Mouse (Mus musculus) bone marrow macrophage, adult 2 months (primary cell): Measurements from ENCODE around the gene Crtac1. TPM values are rescaled to one million over a fixed set of nuclear protein-coding genes. Genes with fewer than 3 reads are reported as not detected.
A peak's percentile ranks its signal among the peaks of the same experiment; 100 is the strongest.

ENCODE experiments used
- H3K27ac ChIP-seq: 2 replicates; pipeline ENCODE4 v1.5.1; 2012; ENCODE audit warnings: low read depth, low read length; ENCODE audit not compliant: insufficient read depth
- H3K4me1 ChIP-seq: 2 replicates; pipeline ENCODE4 v1.6.1; 2012; ENCODE audit warnings: low read length; ENCODE audit not compliant: control insufficient read depth, insufficient read depth
- H3K4me3 ChIP-seq: 2 replicates; pipeline ENCODE4 v1.5.1; 2012; ENCODE audit warnings: mild to moderate bottlenecking, low read length, moderate library complexity; ENCODE audit not compliant: insufficient read depth
- CTCF ChIP-seq: IDR thresholded peaks from 2 replicates; pipeline ENCODE4 v1.5.1; 2012; ENCODE audit warnings: low read depth, mild to moderate bottlenecking, low read length, moderate library complexity
- POLR2A ChIP-seq: IDR thresholded peaks from 2 replicates; pipeline ENCODE4 v1.6.1; 2012; ENCODE audit warnings: mild to moderate bottlenecking, low read depth, low read length, borderline replicate concordance
- polyA plus RNA-seq: library from polyadenylated mRNA; stranded (reverse); fragments of >200 nt; gene quantifications from 2 replicates; pipeline ENCODE4 v1.2.4, GENCODE M21; 2012; ENCODE audit not compliant: missing spikeins, insufficient read depth, insufficient read length

Crtac1 gene
- polyA plus RNA-seq, 1 experiment: not detected

DNA sequence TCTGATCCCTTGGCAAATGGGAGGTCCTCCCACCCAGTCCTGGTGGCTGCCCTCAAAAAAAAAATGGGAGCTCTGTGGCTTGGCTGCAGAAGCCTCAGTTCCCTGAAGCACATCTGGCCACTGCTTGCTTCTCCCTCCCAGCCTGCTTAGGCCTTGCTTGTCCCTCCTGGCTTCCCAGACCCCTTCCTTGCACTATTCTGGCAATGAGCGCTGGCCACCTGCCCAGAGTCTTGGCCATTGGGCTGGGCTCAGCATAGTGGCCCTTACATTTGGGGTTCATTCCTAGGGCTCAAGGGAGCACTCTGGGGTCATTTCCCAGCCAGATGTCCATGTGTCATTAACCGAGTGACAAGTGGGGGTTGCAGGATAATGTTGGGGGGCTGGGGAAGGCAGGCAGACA, 115.1 kb downstream of the Crtac1 start:
- Histone ChIP-seq H3K27ac (no peak overlapping the region), H3K4me3 (no peak overlapping the region), H3K4me1 (no peaks in the 10 kb centered on the region)
- TF ChIP-seq CTCF: no peak
- no peak for TF ChIP-seq POLR2A

DNA sequence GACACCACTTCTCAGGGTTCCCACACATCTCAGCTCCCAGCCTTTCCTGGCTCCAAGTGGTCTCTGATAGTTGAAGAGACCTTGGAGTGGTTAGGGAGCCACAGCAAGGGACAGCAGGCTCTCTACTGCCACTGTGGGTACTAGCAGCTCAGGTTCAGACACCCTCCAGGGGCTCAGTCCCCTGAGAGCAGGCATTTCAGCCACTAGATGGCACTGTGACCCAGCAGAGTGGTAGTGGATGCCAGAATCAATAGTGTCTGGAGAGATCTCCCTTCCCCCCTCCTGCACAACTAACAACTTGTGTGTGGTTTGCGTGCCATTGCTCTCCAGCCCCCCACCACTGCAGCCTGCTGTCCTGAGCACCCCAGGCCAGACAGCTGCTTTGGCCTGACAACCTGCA, 115.7 kb downstream of the Crtac1 start:
- TF ChIP-seq CTCF: peak; percentile 77
- no peak for TF ChIP-seq POLR2A

DNA sequence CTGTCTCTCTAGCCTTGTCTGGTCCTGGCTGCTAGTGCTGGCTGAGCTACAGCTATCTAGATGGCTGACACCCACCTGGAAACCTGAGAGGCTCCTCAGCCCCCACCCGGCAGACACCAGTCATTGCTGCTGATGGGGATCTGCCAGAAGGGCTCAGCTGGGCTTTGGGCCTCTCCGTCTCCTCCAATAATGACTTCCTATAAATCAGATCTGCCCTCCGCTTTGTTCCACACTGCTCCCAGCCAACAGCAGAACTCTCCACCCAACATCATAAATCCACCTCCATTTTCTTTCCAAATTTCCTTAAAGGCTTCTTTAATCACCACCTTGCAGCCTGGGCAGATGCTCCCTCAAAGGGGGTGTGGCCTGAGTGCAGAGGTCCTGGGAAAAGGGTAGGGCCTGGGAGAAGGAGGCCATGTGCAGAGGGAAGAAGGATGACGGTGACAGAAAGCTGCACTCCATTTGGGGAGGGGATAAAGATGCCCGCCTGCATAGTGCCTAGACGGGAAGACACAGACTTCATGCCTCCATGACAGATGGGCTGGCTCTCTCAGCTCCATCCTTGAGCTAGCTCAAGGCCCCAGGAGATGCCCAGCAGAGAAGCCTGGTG, 116.4 kb downstream of the Crtac1 start:
- no peak overlapping the region for H3K27ac ChIP-seq
- no peaks in the 10 kb centered on the region for H3K4me1 ChIP-seq
- no peak for TF ChIP-seq POLR2A
- TF ChIP-seq CTCF: no peak
- no peak overlapping the region for H3K4me3 ChIP-seq

More for the DNA sequence above, 115.7 kb downstream of the Crtac1 start:
- no peaks in the 10 kb centered on the region for H3K4me1 ChIP-seq
- no peak overlapping the region for H3K27ac ChIP-seq
- no peak overlapping the region for H3K4me3 ChIP-seq

DNA sequence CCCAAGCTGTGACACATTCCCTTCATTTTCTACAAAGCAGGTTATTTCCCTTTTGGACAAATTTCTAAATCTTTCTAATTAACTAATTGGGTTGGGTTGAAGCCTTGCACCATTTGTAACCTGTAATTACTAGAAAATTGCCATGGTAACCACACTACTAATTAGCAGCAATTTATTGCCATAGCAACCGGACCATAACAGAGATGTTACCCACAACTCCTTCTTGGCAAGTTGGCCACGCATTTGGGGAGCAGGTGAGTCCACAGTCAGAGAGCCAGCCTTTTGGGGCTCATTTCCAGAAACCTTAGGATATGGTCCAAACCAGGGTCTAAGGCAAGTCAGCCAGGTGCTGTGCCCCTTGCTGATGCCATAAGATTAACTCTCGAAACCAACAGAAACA, 119.4 kb downstream of the Crtac1 start:
- TF ChIP-seq POLR2A (no peak), CTCF (no peak)
- no peak overlapping the region for H3K4me3 ChIP-seq
- no peak overlapping the region for H3K27ac ChIP-seq
- H3K4me1 ChIP-seq: no peaks in the 10 kb centered on the region

DNA sequence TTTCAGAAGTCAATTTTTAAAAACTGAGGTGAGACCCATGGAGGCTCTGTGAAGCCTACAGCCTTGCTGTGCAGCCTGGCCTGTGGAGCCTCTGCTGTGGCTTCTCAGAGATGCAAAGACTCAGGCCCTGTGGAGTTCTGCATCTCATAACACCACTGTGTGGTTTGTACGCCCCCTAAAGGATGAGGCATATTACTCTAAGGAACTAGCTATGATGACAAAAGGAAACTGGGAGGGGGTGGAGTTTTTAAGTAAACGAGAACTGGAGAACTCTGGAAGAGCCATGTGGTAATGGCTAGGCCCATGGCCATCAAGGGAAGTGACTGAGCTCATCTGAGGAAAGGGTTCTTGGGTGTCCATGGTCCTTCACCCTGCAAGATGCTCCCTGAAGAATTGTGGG, 120.3 kb downstream of the Crtac1 start:
- H3K27ac ChIP-seq: no peak overlapping the region
- no peak overlapping the region for H3K4me3 ChIP-seq
- H3K4me1 ChIP-seq: no peaks in the 10 kb centered on the region
- TF ChIP-seq POLR2A (no peak), CTCF (no peak)

DNA sequence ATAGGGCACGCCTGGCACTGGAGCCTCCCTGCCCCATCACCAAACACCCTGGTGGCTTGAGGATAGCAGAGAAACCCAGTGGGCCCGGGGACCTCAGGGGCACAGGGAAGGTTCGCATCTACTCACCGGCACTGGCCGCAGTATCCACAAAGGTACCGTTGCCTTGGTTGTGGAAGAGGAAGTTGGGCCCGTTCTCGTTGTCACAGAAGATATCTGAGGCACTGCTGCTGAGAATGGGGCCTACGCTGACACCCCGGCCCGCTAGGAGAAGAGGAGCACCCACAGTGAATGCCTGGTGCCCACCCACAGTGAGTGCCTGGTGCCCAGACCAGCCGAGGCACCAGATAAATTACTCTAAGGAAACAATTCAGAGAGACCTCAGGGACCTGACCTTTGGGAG, 122.7 kb downstream of the Crtac1 start:
- TF ChIP-seq POLR2A: no peak
- no peak for TF ChIP-seq CTCF
- Histone ChIP-seq H3K27ac (no peak overlapping the region), H3K4me1 (no peaks in the 10 kb centered on the region), H3K4me3 (no peak overlapping the region)

DNA sequence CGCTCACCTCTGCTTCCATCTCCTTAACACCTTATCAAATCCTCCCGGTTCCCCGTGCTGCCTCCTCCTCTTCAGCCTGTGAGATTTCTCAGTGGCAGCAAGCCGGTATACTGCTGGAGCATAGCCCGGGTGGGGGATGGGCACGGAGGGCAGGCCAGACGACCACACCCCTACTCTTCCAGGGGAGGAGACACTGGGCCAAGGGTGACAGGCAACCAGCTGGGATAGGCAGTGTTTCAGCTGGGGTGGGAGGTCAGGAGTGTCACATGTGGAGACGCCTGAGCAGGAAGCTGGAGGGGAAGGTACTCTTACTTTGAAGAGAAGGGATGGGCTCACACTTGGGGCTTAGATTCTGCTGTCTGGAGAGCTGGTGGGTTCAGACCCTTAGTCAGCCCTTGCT, 124.6 kb downstream of the Crtac1 start:
- TF ChIP-seq CTCF: no peak
- no peak for TF ChIP-seq POLR2A
- Histone ChIP-seq H3K27ac (no peak overlapping the region), H3K4me1 (no peaks in the 10 kb centered on the region), H3K4me3 (no peak overlapping the region)

DNA sequence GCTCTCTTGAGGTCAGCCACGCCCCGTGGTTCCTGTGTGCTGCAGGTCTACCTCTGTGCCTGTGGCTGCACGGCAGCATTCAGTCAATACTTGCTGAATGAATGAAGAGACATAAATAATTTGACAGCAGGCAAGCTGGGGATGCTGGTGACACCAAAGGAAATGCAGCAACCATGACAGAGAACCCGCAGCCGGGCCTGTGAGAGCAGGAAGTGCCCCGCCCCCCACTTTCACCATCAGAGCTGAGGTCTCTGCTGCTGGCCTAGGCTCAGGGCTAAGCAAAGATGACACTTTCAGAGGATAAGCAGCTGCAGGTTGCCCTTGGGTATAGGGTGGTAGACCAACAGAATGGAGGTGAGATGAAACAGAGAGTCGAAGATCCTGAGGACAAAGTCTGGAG, 125.4 kb downstream of the Crtac1 start:
- no peak overlapping the region for H3K27ac ChIP-seq
- no peak overlapping the region for H3K4me3 ChIP-seq
- TF ChIP-seq CTCF (no peak), POLR2A (no peak)
- H3K4me1 ChIP-seq: no peaks in the 10 kb centered on the region

DNA sequence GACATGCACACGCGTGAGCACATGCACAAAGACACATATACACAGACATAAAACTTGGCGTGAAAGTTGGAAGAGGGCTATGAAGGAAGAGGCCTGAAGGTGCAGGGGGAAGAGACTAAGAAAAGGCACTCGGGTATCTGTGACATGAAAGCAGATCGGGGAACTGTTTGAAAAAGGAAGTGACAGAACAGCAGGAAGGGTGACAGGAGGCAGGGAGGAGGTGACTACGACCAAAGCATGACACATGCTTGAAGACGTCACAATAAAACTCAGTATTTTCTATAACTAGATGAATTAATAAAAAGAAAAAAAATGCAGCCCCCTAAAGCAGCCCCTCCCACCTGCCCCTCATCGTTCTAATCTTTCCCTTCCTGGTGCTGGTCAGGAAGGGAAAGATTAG, 125.8 kb downstream of the Crtac1 start:
- H3K4me1 ChIP-seq: no peaks in the 10 kb centered on the region
- no peak for TF ChIP-seq CTCF
- TF ChIP-seq POLR2A: no peak
- H3K4me3 ChIP-seq: no peak overlapping the region
- H3K27ac ChIP-seq: no peak overlapping the region

DNA sequence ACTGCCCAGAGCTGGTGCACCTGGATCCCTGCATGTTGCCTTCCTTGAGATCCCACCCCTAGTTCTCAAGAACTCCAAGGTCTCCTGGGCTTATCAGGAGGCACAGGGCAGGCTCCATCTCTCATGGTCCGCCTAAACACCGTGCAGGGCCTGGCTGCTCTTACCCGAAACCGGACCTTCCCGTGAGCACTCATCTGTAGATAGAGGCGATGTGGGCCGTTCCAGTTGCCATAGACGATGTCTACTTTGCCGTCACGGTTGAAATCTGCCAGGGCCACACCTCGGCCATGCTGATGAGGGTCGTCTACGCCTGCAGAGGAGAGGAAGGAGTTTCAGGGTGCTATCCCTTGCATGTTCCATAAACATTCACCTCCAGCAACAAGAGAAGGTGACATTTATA, 127.1 kb downstream of the Crtac1 start:
- no peaks in the 10 kb centered on the region for H3K4me1 ChIP-seq
- TF ChIP-seq POLR2A (no peak), CTCF (no peak)
- no peak overlapping the region for H3K27ac ChIP-seq
- no peak overlapping the region for H3K4me3 ChIP-seq

DNA sequence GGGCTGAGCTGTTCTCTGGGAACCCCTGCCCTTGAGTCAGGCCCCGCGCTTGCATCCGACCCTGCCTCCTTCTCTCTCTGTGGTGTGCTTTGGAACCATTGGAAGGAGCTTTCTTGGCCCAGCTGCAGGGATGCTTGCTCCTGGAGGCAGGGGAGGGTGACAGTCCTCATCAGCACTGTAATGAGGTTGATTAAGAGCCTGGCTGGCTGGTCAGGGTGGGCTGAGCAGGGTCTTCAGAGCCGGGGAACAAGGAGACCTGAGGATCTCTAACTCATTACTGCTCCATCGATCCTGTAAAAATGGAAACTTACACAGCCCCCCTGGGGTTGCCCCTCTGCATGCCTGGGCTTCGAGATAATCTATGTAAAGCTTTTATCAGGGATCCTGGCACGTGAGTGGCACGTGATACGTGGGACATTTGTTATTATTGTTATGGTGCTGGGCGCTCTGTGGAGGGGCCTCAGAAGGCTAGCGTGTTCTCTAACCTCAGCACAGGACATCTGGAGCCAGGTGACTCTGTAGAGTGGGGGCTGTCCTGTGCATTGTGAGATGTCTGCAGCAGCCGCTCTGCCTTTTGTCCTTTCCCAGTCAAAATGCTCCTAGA, 128.3 kb downstream of the Crtac1 start:
- TF ChIP-seq CTCF (no peak), POLR2A (no peak)
- Histone ChIP-seq H3K4me3 (no peak overlapping the region), H3K4me1 (no peaks in the 10 kb centered on the region), H3K27ac (no peak overlapping the region)

DNA sequence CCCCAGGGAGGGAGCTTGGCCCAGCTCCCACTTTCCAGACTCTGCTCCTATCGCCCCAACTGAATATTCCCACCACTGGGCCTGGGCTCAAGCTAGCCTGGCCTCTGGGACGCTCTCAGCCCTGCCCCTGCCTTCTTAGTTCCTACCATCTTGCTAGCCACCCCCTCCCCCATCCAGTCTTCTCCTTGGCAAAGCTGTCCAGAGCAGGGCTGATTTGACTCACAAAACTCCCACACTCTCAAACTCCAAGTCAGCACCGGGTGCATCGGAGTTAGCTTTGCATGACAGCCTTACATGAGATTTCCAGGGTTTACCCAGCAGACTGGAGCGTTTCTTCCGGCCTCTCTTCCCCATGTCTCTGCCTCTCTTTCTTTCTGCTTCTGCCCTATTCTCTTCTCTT, 138.4 kb downstream of the Crtac1 start:
- H3K27ac ChIP-seq: no peak overlapping the region
- H3K4me3 ChIP-seq: no peak overlapping the region
- H3K4me1 ChIP-seq: no peaks in the 10 kb centered on the region
- TF ChIP-seq POLR2A (no peak), CTCF (no peak)
